Mouse (Mus musculus) erythroblast, embryonic 14.5 days (primary cell): Measurements from ENCODE around the gene St6galnac3.

Experiments used
- GATA1 ChIP-seq: IDR thresholded peaks from 2 replicates; pipeline ENCODE4 v1.6.1; 2012; ENCODE audit warnings: low read length, inconsistent platforms, mixed read lengths
- TAL1 ChIP-seq: IDR thresholded peaks from 3 replicates; pipeline ENCODE4 v1.6.1; 2012; ENCODE audit warnings: low read length, inconsistent platforms, mixed read lengths

GRCm38 (mm10) chr3:153161676-153162075 lies 563.3 kb downstream of the St6galnac3 start:
- TF ChIP-seq TAL1 (no peak), GATA1 (no peak)
